Mouse (Mus musculus) urinary bladder, postnatal 4 days (tissue): ENCODE data around the gene AW549877.

ENCODE experiments used
- DNase-seq, 2 experiments: peaks; one replicate each; pipeline ENCODE4 v3.0.0; 2021 to 2022; ENCODE audit warnings: low spot score in 2 of 2

AW549877 gene

DNA sequence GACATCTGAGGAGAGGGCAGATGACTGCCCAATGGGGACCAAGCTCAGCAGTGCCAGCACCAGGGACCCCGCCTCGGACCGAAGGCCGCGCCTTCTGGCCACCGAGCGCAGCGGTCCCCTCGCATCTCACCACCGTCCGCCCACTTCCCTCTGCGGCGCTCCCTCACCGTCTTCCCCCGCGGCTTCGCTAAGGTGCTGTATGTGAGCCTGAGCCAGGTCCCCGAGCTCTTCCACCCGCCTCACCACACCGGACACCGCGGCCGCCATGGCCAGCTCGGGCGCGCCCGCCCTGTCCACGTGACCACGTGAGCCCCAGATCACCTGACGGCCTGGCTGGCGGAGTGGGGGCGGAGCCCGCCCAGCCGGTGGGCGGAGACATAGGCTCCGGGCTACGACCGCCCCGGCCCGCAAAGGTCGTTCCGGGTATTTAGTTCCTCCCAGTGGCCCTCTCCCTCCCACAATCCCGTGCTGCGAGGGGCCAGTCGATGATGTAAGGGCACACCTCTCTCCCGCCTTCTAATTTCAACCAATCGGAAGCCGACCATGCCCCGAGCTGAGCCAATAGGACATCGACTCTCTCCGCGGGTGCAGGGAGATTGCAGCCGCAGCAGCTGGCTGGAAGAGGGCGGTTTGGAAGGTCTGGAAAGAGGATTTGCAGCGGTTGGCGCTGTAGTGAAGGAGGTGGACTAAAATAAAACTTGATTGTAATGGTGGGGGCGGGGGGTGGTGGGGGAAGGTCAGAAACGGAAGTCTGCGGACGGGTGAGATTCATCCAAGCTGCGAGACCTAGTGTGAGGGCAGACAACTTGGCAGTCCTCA lies at the start of gene AW549877:
Gene AW549877, minus strand, starts transcription at position 297 of the 819 bp plus-strand sequence.
- peak; percentile 99 for DNase-seq

DNA sequence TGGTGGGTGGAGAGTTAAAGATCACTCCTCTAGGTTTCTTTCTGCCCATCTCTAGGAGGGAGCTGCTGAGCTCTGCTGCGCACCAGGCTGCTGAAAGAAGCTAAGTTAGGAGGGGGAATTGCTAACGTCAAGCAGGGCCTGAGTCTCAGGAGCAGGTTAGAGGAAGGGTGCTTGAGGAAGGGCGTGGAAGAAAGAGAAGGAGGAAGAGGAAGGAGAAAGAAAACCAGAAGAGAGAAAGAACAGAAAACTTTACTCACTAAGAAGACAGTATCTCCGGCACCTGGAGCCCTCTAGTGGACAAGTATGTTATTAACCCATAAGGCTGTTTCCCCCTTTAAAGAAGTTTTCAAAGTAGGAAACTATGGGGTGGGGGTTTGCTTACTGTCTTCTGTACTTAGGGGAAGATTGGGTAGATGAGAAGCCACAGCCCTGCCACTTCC lies 47.5 kb upstream of the AW549877 start:
- no peak for DNase-seq

DNA sequence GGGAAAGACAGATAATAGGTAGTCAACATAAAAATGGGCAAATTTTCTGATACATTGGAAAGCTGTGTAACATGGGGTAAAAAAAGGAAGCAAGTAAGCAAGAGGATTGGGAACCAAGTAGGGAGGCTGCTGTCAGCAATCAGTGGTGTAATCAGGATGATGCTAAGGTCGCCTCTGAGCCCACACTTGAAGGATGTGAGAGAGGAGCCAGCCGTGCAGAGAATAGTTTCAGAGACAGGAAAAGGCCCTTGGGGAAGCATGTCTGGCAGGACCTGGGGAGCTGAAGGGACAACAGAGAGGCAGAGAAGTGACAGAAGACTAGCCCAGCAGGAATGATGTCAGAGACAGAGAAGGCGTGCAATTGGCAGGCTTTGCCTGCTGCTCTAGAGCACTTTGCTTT lies 46.9 kb upstream of the AW549877 start:
- DNase-seq, result no peak

DNA sequence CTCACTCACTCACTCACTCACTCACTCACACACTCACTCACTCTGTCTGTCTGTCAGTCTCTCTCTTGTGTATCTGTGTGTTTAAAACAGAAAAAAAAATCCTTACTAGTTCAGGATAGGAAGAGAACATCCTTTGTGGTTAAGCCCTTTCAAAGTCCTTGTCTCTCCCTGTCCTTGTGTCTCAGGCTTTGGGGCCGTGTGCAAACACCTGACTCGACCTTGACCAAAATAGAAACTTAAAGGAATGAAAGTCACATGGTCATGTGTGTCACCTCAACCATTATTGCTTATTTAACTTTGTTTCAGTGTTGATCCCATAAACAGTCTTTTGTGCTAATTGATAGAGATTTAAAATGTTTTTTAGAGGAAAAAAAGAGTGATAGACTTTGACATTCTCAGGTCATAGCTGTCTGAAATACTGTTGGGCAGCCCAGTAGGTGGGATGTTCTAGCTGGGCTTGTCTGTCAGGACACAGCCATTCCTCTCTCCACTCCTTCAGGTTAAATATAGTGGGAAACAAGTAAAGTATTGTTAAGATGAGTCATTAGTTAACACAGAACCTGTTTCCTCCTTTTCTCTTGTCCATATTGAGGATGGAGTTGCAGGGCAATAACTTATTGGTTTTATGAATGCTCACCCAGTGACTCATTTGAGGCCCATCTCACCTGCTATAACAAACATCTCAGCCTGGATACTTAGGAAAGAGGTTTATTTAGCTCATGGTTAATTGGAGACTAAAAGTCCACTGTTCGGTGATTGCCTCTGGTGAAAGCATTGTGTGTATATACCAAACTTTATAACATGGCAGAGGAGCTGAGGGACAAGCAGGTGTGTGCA lies 37.8 kb upstream of the AW549877 start:
- DNase-seq, result no peak

DNA sequence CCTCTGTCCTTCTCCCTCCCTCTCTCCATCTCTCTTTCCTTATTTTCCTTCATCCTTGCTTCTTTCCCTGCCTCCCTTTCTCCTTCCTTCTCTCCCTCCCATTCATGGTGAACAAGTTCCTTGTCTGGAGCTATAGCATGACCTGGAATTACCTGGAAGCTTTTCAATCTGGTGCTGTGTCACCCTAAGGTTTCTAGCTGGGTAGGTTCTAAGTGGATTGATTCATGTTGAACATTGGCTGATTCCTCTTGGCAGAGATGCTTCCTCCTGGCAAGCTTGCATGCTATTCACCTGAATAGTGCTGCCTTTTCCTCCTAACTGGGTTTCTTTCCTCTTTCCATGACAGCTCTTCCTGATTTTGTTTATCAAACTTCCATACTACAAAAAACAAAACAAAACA lies 33.4 kb upstream of the AW549877 start:
- DNase-seq, result no peak

DNA sequence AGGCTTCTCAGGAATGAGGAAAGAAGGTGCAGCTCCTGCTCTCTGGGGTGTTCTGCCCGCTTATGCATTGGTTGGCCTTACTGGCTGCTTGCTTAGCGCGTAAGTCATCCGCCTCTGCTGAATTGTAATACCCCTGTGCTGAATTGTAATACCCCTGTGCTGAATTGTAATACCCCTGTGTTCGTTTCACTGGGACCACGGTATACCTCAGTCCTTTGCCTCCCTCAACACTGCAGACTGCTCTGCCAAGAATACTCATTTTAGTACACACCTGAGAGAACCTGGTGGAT lies 32.8 kb upstream of the AW549877 start:
- DNase-seq, result no peak

DNA sequence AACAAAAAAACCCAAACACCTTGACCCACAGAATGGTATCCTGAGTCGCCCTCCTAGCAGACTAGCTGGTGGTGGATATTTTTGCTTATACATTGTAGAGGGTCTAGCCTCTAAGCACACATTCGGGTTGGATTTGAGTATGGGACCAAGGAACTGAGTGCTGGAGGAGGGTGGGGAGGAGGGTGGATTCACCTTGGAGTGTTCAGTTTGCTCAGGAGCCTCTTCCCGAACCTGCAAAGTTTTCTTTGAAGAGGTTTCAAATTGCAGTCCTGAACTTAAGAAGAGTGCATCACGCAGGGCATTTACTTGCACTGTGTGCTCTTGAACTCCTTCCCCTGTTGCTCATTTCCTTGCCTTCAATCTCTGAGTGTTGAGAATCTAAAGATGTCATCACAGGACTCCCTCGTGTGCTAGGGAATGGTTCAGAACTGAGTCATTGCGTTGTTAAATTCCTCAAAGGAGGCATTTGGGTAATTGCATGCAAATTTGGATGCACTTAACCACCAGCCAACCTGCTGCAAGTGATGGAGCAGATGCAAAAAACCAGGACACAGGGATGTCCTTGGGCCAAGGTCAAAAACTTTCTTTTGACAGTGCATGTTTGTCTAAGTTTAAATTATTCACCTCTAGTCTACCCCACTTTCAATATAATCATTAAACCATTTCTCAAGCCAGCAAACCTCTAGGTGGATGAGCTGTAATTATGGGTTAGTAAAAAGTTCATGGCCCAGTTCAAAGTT lies 32.3 kb upstream of the AW549877 start:
- DNase-seq, result no peak

DNA sequence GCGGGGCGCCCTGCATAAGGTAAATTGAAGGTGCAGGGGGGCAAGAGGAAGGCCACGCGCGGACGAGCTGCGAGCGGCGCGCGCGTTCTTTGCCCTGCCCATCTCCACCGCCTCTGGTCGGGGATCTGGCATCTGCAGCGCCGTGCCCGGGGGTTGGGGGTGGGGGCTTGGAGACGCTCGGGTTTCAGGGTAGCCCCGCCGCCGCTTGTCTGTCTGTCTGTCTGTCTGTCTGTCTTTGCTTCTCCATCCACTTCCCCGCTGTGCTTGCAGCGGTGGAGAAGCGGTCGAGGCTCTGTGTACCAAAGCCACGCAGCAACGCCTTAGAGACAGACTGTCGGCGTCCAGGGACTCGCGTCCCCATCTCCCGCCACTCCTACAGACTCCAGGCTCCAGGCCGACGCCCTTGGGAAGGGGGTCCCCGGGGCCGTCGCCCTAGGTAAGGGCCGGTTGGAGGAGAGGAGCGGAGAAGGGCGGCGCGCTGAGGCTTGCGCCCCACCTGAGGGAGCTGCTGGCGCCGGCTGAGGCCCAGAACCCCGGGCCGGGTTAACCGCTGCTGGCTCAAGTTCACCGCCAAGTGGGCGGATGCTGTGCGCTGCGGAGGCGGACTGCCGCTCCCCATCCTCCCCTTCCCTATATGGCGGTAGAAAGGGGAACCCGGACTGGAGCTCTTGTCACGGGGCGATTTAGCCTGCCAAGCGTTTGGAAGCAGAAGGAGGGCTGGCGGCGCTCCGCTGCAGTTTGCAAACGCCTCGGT lies 31.5 kb upstream of the AW549877 start:
- DNase-seq, result peak; percentile 81 to 84

DNA sequence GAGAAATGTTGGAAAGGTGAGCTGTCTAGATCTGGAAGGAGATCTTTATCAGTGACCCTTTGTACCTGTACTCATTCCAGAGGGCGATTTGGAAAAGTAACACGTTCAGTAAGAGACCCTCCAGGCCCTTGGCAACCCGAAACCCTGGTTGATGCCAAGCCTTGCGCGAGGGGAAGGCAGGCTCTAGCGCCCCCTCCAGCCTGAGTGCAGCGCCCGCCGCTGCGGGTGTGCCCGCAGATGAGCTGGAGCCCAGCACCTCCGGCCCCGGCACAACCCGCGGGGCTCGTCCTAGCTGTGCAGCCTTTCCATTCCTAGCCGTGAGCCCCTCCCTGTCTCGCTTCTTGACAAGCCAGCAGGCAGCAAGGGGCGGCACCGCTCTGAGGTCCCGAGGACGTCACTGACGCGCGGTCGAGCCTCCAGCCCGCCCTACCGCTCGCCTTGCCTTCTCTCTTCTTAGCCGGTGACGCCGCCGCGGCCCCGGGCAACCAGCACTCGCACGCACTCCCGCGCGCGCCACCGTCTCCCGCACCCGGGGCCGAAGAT lies 30.8 kb upstream of the AW549877 start, which contains the start of gene Oxct1:
Gene Oxct1, plus strand, starts transcription at position 153 of the 543 bp plus-strand sequence.
- peak; percentile 83 to 86 for DNase-seq

DNA sequence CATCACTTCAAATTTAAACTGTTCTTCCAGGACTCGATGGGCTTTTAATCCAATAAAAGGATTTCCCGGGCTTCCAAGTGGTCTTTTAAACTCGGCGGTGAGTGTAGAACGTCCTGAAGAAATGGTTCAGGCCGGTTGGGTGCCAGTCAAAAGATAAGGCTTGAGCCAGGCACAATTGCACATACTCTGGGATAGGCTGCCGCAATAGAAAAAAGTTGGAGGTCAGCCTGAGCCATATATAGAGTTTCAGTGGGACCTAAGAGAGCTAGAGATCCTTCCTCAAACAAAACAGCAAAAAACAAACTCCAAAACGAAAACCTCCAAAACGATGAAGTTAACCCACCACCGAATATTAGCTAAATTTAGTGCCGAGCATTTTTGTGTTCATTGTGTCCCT lies 30.0 kb upstream of the AW549877 start:
- DNase-seq, result no peak

DNA sequence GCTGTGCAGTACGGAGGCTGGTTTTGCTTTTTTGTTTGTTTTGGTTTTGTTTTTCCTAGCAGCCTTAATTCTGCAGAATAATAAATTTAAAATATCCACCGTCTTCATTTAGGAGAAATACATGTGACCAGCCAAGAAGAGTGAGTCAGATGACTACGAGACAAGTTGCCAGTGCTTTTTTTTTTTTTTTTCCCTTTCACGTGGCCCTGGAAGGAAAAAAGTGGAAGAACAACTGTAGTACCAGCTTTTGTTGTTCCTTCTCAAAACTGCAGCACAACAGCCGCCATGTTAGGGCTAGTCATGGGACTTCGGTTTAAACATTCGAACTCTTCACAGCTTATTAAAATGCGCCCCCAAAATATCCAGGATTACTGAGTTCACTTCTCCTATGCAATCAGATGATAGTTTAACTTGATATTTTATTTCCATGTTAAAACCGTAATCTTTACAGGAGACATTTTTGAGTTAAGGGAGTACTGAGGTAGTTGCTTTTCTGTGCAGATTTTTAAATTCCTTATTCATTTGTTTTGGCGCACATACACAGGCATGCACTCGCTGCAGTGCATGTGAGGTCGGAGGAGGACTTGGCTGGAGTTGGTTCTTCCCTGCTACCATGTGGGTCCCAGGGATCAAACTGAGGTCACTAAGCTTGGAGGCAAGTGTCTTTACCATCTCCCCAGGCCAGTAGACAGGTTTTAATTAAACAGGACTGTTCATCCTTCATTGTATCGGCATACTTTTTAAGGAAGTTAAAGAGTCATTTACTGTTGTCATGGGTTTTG lies 29.4 kb upstream of the AW549877 start:
- DNase-seq, result no peak

DNA sequence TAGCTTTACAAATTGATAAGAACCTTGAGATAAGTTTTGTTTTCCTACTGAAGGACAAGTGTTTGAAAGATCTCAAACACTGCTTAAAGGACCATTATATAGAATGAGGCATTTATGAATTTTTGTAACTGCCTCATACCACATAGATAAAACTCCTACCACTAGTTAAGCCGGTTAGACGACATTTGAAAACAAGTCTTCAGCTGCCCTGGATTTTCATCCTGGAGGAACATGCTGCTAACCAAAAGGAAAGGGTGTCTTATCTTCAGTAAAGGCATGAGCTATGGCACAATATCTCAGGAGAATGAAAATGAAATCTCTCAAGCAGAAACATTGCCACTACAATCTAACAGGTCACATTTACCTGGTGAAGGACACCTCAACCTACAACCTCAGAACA lies 28.2 kb upstream of the AW549877 start:
- no peak for DNase-seq

DNA sequence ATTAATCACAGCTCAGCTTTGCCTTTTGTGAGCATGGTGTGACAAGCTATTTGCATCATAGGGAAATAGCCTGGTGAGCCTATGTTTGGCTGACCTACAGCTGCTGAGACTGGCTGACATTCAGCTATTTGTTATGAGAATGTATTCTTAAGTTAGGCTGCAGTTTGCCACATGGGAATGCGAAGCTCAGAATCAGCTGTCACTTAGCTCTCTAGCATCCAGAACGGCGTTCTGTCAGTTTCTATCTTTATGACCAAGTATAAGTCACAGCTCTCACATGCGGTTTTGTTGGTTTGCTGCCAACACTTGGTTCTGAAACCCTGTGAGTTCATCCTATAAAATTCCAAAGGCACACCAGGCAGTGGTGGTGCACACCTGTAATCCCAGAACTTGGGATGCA lies 25.2 kb upstream of the AW549877 start:
- DNase-seq, result no peak

DNA sequence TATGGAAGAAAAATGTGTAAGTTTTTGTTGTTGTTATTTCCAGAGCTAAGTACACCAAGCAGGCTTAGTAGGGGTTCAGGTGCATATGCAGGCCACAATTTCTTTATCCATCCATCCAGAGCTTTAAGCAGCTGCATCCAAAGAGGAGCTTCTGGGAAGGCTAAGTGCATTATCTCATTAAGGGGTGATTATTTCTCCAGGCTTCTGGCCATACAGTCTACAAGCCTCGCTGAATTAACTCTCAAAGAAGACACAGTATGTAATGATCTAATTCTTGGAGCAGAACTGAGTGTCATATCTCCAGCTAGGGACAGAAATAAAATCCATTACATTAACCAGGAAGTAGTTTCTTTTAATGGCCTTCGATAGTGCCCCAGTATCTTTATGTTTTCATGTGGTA lies 18.3 kb upstream of the AW549877 start:
- DNase-seq, result no peak

DNA sequence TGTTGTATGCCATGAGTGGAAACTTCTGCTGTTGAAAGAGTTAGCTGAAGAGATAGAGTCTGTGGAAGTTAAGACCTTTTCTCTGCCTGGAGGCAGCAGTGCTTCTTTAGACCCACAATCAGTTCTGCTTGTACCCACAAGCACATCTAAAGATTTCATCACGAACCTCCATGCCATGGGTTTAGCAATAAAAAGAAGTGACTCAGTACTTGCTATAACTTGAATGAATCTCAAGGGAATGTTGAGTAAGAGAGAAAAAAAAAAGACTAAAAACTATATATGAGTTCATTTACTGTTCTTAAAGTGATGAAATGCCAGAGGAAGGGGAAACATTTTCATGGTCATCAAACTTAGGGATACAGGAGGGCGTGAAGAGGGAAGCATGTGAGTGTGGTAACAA lies 5.0 kb upstream of the AW549877 start:
- no peak for DNase-seq

DNA sequence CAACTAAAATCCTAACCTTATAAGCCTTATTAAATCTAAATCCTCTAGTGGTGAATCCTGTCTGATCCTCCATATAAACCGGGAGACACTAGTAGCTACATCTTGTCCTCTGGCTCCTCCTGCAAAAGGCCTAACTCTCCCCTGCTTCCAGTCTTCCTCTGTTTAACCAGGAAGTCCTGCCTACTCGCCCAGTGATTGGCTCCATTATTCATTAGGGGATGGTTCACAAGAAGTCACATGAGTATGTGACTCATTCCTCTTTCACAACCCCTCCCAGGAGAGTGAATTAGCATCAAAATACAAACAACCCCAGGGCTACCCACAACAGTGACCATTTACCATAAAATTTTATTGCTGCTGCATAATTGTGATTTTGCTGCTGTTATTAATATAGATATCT lies 3.6 kb upstream of the AW549877 start:
- no peak for DNase-seq

DNA sequence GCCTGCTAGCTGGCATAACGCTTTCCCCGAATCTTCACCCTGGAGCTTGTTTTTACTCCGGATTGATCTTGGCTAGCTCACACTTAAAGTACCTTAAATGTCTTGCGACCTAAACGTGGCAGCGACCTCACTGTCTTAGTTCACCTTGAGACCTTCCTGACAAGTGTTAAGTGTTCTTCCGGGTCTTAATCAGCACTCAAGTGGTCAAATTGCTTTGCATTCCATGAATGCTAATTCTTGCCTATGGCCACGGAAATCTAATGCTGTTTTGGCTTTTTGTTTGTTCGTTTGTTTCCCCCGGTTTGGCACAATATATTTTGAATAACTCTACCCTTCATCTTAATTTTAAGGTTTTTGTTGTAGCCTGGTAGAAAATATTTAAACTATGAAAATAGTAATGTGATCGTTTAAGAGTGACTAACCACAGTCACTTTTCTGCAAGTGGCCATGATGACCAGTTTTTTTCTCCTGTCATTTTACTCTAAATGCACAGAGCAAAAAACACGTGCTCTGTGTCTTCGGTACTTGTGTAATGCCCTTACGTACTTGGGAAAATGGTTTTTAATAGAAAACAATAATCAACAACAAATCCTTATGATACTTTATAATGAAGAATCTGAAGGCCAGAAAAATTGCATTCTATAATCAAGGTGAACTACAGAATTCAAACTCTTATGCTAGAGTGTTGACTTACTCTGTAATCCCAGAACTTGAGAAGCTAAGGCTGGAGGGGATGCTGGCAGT lies 895 bp upstream of the AW549877 start:
- DNase-seq, result no peak

DNA sequence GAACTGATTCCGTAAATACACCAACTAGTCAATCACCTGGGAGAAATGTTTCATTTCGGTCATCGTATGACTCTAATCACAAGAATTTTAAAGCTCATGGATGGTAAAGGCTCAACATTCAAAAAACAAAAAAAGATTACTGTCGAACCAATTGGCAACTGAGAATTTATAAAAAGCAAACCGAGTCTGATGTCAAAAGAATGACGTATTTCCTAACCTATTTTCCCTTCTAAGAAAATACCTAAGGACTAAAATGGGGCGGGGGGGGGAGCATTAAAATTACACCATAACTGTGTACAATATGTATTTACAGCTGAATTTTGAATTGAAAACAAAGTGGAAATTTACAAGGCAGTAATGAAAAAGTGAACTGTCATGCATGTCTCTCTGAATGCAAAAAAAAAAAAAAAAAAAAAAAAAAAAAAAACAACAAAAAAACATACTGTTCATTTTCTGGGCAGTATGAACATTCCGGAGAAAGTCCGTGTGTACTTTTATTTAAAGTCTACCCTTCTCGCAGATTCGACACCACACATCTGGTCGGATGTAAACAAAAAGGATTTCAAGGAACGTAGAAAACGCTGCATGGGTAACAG lies 594 bp downstream of the AW549877 start:
- no peak for DNase-seq

DNA sequence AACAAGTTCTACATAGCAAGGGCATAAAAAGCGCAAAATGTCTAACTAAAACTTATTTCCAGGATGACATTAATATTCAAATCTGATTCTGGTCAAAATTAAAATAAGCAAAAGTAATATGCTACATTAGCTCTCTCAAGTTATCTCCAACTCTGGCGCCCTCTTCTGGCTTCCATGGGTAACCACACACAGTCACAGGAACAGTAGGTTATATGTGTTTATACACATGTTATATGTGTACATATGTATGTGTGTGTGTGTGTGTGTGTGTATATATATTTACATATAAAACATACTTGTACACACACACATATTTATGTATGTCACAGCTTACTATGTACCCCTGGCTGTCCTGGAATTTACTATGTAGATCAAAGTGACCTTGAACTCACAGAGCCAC lies 7.6 kb downstream of the AW549877 start:
- no peak for DNase-seq
